Mouse (Mus musculus) retina, postnatal 1 day (tissue): Measurements from ENCODE around the gene Suds3.

Experiments
- DNase-seq: peaks from one replicate; pipeline ENCODE4 v3.0.0-alpha.2; 2012

Gene Suds3

DNA sequence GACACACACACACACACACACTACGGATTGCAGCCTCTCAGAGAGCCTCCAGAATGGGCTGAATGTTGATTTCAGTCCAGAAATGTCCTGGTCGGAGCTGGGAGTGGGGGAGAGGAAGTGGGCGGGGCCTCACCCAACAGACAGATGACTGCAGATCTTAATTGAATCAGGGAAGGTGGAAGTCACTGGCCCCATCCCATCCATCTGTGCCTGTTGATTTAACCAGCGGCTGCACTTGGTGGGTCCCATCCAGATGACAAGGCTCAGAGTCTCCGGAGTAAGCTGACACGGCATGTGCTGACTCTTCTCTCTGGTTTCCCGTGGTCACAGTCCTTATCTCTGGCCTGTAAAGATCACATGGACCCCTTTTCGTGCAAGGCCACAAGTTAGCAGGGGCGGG lies 20.0 kb upstream of the Suds3 start:
- DNase-seq = peak; percentile 61

DNA sequence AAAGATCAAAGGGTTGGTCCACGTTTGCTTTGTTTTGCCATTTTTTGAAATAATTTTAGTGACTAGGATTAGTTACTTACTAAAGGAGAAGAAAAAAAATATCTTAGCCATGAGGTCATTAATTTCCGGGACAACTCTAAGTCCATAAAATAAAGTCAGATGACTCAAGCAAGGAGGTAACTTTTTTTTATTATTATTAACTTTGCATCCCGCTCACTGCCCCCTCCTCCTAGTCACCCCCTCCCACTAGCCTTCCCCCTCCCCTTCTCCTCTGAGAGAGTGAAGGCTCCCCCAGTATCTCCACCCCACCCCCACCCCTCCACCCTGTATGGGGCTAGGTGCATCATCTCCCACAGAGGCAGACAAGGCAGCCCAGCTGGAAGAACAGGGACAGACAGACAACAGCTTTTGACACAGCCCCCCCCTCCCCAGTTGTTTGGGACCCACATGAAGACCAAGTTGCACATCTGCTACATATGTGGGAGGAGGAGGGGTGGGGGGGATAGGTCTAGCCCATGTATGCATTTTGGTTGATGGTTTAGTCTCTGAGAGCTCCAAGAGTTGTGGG lies 19.1 kb upstream of the Suds3 start:
- DNase-seq = no peak

- DNase-seq = no peak
Observed at GRCm38 (mm10) chr5:117134066-117134888, 18.4 kb upstream of the Suds3 start.

DNA sequence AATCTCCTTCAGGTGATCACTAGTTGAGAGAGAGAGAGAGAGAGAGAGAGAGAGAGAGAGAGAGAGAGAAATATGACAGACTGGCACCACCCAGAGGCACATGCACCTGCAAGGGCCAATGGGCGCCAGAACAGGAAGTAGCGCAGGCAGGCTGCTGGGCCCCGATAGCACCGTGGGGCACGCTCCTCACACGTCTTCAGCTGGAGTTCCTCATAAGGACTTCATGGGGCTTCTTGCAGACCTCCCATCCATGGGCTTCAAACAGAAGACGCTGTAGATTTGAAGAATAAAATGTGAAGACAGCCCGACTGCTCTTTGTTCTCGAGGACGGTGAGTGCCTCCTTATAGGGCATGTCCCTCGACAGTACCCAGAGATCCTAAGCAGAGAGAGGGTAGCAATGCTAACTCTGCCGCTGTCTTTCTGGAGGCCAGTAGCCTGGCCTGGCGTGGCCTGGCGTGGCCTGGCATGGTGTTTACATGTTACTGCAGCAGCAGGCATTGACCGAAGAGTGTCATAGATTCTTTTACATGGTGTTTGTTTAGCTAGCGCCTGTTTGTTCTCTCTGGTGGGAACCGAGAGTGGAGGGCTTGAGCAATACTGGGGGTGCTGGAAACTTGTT lies 17.6 kb upstream of the Suds3 start:
- no peak for DNase-seq

- DNase-seq = no peak
Observed at GRCm38 (mm10) chr5:117130726-117131125, 14.8 kb upstream of the Suds3 start.

- no peak for DNase-seq
Observed at GRCm38 (mm10) chr5:117127051-117127450, 11.1 kb upstream of the Suds3 start.

GRCm38 (mm10) chr5:117125482-117126346 lies 9.8 kb upstream of the Suds3 start:
- DNase-seq = no peak

DNA sequence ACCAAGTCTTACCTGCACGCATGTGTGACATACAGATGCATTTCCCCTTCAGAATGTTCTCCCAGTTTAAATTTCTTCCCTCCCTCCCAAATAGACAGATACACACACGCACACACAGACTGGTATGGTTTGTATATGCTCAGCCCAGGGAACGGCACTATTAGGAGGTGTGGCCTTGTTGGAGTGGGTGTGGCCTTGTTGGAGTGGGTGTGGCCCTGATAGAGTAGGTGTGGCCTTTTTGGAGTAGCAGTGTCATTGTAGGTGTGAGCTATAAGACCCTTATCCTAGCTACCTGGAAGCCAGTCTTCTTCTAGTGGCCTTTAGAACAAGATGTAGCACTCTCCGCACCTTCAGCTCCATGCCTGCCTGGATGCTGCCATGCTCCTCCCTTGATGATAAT lies 7.9 kb upstream of the Suds3 start:
- DNase-seq = no peak

DNA sequence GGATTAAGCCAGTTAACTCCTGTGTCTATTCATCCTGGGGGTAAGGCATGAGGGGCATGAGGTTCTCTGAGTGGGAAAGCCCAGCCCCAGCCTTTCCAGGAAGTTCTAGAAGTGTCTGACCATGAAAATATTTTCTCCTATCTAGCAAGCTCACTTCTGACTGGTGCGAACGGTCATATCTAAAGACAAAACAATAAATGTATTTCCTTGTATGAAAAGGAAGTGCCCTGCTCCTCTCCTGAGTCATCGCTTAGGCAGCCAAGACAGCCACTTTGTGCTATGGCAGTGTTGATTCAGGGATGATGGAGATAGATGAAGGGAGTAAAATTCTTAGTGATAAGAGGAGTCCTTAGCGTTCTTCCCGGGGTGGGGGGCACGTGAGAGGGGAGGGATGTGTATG lies 7.2 kb upstream of the Suds3 start:
- DNase-seq = no peak

- no peak for DNase-seq
Observed at GRCm38 (mm10) chr5:117121657-117122056, 5.7 kb upstream of the Suds3 start.

- DNase-seq = no peak
Observed at GRCm38 (mm10) chr5:117120489-117121466, 4.9 kb upstream of the Suds3 start.

DNA sequence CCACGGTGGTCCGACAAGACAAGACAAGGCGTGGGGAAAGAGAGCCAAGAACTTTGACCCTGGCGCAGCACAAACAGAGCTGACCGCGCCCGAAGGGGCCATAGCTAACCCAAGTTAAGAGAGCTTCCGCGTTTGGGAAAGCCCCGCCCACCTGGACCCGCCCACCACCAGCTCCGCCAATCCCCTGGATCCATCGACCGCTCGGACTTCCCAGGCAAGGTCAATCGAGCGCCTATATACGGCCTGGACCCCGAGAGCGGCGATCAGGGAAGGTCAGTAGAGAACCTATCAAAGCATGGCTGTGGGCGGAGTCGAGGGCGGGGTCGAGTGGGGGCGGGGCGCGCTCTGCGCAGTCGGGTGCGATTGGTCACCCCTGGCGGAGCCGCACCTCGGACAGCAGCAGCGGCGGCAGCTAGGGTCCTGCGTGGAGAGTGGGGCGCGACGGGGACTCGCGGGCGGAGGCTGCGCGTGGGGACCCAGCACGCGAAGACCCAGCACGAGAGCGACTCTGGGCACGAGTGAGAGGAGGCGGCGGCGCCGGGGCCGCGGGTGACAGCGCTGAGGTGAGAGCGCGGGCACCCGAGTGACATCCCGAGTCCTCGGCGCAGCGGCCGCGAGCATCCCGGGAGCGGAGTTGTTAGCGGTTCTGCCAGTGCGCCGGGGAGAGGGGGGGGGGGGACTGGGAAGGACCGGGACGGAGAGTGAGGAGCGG lies 4.0 kb upstream of the Suds3 start, which contains the start of gene Taok3:
TSS of gene Taok3 (plus strand) at position 353 of the 712 bp plus-strand sequence.
- peak; percentile 100 for DNase-seq

GRCm38 (mm10) chr5:117118850-117119249 lies 2.9 kb upstream of the Suds3 start:
- DNase-seq = no peak

DNA sequence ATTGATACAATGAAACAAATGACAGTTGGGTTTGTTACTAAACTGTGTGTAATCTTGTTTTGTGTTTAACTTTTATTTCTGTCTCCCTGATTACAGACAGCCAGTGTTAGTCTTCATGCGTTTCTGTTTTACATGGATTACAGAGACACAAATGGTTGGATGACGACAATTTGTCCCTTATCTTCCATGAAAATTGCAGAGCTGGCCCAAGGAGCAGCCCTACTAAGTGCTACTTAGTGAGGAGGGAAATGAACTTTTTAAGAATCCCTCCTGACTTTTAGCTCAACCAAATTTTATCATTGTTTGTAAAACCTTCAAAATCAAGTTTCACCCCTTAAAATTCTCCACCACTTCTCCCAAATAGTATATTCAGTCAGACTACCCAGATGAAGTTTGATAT lies 2.3 kb upstream of the Suds3 start:
- DNase-seq = no peak

DNA sequence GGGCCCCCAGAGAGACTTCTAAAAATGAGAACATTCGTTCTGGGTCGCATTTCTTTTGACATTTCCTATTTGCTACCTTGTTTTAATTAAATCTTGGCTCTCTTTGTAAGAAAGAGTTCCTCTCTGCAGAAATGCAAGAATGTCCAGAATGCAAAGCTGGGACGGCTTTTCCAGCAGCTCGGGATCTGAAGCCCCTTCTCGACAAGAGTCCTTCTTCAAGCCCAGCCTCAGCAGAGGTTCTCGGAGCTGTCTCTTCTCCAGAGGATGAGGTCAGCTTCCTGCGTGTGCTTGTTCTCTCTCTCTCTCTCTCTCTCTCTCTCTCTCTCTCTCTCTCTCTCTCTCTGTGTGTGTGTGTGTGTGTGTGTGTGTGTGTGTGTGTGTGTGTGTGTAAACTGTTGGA lies 1.8 kb upstream of the Suds3 start:
- DNase-seq = no peak

GRCm38 (mm10) chr5:117117241-117117640 lies 1.3 kb upstream of the Suds3 start:
- no peak for DNase-seq

DNA sequence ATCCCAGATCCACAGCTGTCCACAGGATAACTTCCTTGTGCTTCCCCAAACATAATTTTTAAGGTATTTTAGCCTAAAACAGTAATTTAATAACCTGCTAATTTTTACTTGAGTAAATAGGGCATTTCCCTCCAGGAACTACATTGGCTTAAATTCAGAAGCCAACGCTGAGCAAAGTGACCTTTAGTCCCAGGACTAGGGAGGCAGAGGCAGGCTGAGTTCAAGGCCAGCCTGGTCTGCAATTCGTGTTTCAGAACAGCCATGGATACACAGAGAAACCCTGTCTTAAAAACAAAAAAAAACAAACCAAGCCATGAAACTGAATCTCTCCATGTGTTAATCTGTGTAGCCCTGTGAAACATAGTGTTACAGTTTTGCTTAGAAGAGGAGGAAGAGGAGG lies 747 bp upstream of the Suds3 start:
- DNase-seq = no peak

GRCm38 (mm10) chr5:117115193-117115767 lies 633 bp downstream of the Suds3 start:
- DNase-seq = peak; percentile 61

DNA sequence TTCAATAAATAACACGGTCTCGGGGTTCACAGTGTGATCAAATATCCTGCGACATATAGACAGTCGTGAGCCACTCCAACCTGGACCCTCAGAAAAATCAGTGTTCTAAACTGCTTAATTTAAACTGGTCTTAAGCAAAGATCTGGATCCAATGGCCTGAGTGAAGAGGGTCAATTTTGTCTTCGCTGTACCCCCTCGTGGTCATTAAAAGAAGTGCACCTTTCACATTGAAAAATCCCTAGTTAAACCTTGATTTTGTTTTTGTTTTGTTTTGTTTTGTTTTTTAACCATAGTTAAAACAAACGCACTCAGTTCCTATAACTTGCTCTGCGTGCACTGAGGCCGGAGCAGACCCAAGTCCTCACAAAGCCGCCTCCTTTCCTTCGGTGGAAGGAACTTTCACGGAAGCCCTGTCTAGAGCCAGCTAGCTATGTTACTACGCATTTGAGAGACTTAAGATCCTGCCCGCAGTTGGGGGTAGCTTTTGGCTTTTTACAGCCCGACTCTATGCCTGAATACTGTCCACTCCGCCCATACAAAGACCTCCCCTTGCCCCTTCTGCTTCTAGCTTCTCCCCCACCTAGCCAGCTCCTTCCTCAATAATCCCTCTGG lies 1.2 kb downstream of the Suds3 start:
- peak; percentile 62 for DNase-seq

GRCm38 (mm10) chr5:117113330-117113729 lies 2.6 kb downstream of the Suds3 start:
- DNase-seq = peak; percentile 64

GRCm38 (mm10) chr5:117111774-117112112 lies 4.2 kb downstream of the Suds3 start:
- no peak for DNase-seq
